Mouse (Mus musculus): ENCODE data around the gene Kdf1. TPM values are rescaled to one million over a fixed set of nuclear protein-coding genes. Genes with fewer than 3 reads are reported as not detected.
A peak's percentile ranks its signal among the peaks of the same experiment; 100 is the strongest.
"Not testable (repeated sequence)": the region's sequence is repeated elsewhere in the genome, so short reads cannot be mapped to it uniquely, and the experiment has no call there.

Kdf1 gene
- polyA plus RNA-seq, 1 experiment: 0.13 TPM

- Histone ChIP-seq H3K4me3 (ENCODE audit: insufficient read depth, low read length) (no peak overlapping the region), H3K27ac (ENCODE audit: insufficient read depth, low read length) (no peak overlapping the region), H3K4me1 (ENCODE audit: control insufficient read depth, insufficient read depth, low read length) (no peaks in the 10 kb centered on the region; the same call in 1 of the 2 replicates)
- TF ChIP-seq POLR2A (IDR thresholded peaks at IDR 0.05; ENCODE audit: extremely low read depth, insufficient read depth, low read length) (no peak), CTCF (IDR thresholded peaks at IDR 0.05; ENCODE audit: extremely low read depth, insufficient read depth, low read length) (no peak)
Measured at GRCm38 (mm10) chr4:133508990-133509389, 9.8 kb upstream of the Kdf1 start.

GRCm38 (mm10) chr4:133511050-133511449, 7.7 kb upstream of the Kdf1 start:
- no peak for TF ChIP-seq CTCF (IDR thresholded peaks at IDR 0.05; ENCODE audit: extremely low read depth, insufficient read depth, low read length)
- no peak for TF ChIP-seq POLR2A (IDR thresholded peaks at IDR 0.05; ENCODE audit: extremely low read depth, insufficient read depth, low read length)
- Histone ChIP-seq H3K4me1 (ENCODE audit: control insufficient read depth, insufficient read depth, low read length) (no peaks in the 10 kb centered on the region; the same call in 1 of the 2 replicates), H3K4me3 (ENCODE audit: insufficient read depth, low read length) (no peak overlapping the region), H3K27ac (ENCODE audit: insufficient read depth, low read length) (no peak overlapping the region)

GRCm38 (mm10) chr4:133512511-133512910, 6.3 kb upstream of the Kdf1 start:
- H3K4me1 ChIP-seq (ENCODE audit: control insufficient read depth, insufficient read depth, low read length); H3K27ac ChIP-seq (ENCODE audit: insufficient read depth, low read length); H3K4me3 ChIP-seq (ENCODE audit: insufficient read depth, low read length): not testable (repeated sequence)

GRCm38 (mm10) chr4:133512972-133513371, 5.8 kb upstream of the Kdf1 start:
- no peak overlapping the region for H3K4me3 ChIP-seq (ENCODE audit: insufficient read depth, low read length)
- no peaks in the 10 kb centered on the region; the same call in 1 of the 2 replicates for H3K4me1 ChIP-seq (ENCODE audit: control insufficient read depth, insufficient read depth, low read length)
- no peak overlapping the region for H3K27ac ChIP-seq (ENCODE audit: insufficient read depth, low read length)
- TF ChIP-seq CTCF (IDR thresholded peaks at IDR 0.05; ENCODE audit: extremely low read depth, insufficient read depth, low read length) (peak; percentile 94), POLR2A (IDR thresholded peaks at IDR 0.05; ENCODE audit: extremely low read depth, insufficient read depth, low read length) (no peak)

- TF ChIP-seq POLR2A (IDR thresholded peaks at IDR 0.05; ENCODE audit: extremely low read depth, insufficient read depth, low read length) (no peak), CTCF (IDR thresholded peaks at IDR 0.05; ENCODE audit: extremely low read depth, insufficient read depth, low read length) (no peak)
- Histone ChIP-seq H3K4me1 (ENCODE audit: control insufficient read depth, insufficient read depth, low read length) (no peaks in the 10 kb centered on the region), H3K4me3 (ENCODE audit: insufficient read depth, low read length) (no peak overlapping the region), H3K27ac (ENCODE audit: insufficient read depth, low read length) (no peak overlapping the region)
Measured at GRCm38 (mm10) chr4:133519369-133519665, 554 bp downstream of the Kdf1 start.

GRCm38 (mm10) chr4:133521502-133521901, 2.7 kb downstream of the Kdf1 start:
- no peak for TF ChIP-seq POLR2A (IDR thresholded peaks at IDR 0.05; ENCODE audit: extremely low read depth, insufficient read depth, low read length)
- TF ChIP-seq CTCF (IDR thresholded peaks at IDR 0.05; ENCODE audit: extremely low read depth, insufficient read depth, low read length): no peak
- no peak overlapping the region for H3K27ac ChIP-seq (ENCODE audit: insufficient read depth, low read length)
- H3K4me1 ChIP-seq (ENCODE audit: control insufficient read depth, insufficient read depth, low read length): no peaks in the 10 kb centered on the region
- H3K4me3 ChIP-seq (ENCODE audit: insufficient read depth, low read length): no peak overlapping the region

- TF ChIP-seq CTCF (IDR thresholded peaks at IDR 0.05; ENCODE audit: extremely low read depth, insufficient read depth, low read length) (no peak), POLR2A (IDR thresholded peaks at IDR 0.05; ENCODE audit: extremely low read depth, insufficient read depth, low read length) (no peak)
- Histone ChIP-seq H3K27ac (ENCODE audit: insufficient read depth, low read length) (no peak overlapping the region), H3K4me3 (ENCODE audit: insufficient read depth, low read length) (no peak overlapping the region), H3K4me1 (ENCODE audit: control insufficient read depth, insufficient read depth, low read length) (no peaks in the 10 kb centered on the region)
Measured at GRCm38 (mm10) chr4:133527788-133528187, 9.0 kb downstream of the Kdf1 start.

- H3K4me1 ChIP-seq (ENCODE audit: control insufficient read depth, insufficient read depth, low read length): no peaks in the 10 kb centered on the region
- H3K4me3 ChIP-seq (ENCODE audit: insufficient read depth, low read length): no peak overlapping the region
- no peak overlapping the region for H3K27ac ChIP-seq (ENCODE audit: insufficient read depth, low read length)
- TF ChIP-seq CTCF (IDR thresholded peaks at IDR 0.05; ENCODE audit: extremely low read depth, insufficient read depth, low read length) (no peak), POLR2A (IDR thresholded peaks at IDR 0.05; ENCODE audit: extremely low read depth, insufficient read depth, low read length) (no peak)
Measured at GRCm38 (mm10) chr4:133532777-133533176, 14.0 kb downstream of the Kdf1 start.

GRCm38 (mm10) chr4:133536081-133536480, 17.3 kb downstream of the Kdf1 start:
- Histone ChIP-seq H3K4me1 (ENCODE audit: control insufficient read depth, insufficient read depth, low read length) (no peaks in the 10 kb centered on the region), H3K27ac (ENCODE audit: insufficient read depth, low read length) (no peak overlapping the region), H3K4me3 (ENCODE audit: insufficient read depth, low read length) (no peak overlapping the region)
- TF ChIP-seq CTCF (IDR thresholded peaks at IDR 0.05; ENCODE audit: extremely low read depth, insufficient read depth, low read length) (no peak), POLR2A (IDR thresholded peaks at IDR 0.05; ENCODE audit: extremely low read depth, insufficient read depth, low read length) (no peak)

- Histone ChIP-seq H3K4me3 (ENCODE audit: insufficient read depth, low read length) (no peak overlapping the region), H3K4me1 (ENCODE audit: control insufficient read depth, insufficient read depth, low read length) (no peaks in the 10 kb centered on the region), H3K27ac (ENCODE audit: insufficient read depth, low read length) (no peak overlapping the region)
- TF ChIP-seq CTCF (IDR thresholded peaks at IDR 0.05; ENCODE audit: extremely low read depth, insufficient read depth, low read length) (no peak), POLR2A (IDR thresholded peaks at IDR 0.05; ENCODE audit: extremely low read depth, insufficient read depth, low read length) (no peak)
Measured at GRCm38 (mm10) chr4:133536652-133537051, 17.9 kb downstream of the Kdf1 start.

Data from cortical plate, adult 2 months (tissue).